Mouse (Mus musculus) G1E (cell line): Measurements from ENCODE around the gene Slc36a3.

Source experiments
- CTCF ChIP-seq: IDR thresholded peaks from 2 replicates; pipeline ENCODE4 v1.5.1; 2012; ENCODE audit warnings: low read depth, low read length, inconsistent platforms, mixed read lengths
- GATA1 ChIP-seq: IDR thresholded peaks from 2 replicates; pipeline ENCODE4 v1.6.1; 2012; ENCODE audit warnings: borderline replicate concordance, low read length, inconsistent platforms, mixed read lengths

DNA sequence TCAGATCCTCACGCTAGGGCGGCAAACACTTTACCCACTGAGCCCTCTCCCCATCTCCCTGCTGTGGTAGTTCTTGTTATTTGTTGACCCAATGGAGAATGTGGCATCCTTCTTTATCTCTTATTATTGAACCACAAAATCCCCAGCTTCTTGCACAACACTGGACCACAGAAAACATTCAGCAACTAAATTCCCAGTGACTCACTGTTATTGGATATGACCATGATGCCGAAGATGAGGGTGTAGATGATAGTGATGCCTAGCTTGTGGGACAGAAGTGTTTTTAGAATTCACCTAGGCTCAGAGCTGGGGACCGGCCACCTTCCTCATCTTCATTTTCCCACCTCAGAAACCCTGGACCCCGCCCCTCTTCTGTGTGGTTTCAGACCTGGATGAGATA lies 16.6 kb downstream of the Slc36a3 start:
- no peak for TF ChIP-seq CTCF
- no peak for TF ChIP-seq GATA1
